Mouse (Mus musculus) stomach, postnatal 0 days (tissue): ENCODE data around the gene Rhof.

ENCODE experiments used
- CTCF ChIP-seq: IDR thresholded peaks from 2 replicates; pipeline ENCODE4 v1.5.1; 2016; ENCODE audit warnings: antibody characterized with exemption, low read depth, mild to moderate bottlenecking, moderate library complexity
- EP300 ChIP-seq: optimal IDR thresholded peaks from 2 replicates; pipeline ENCODE3; 2016; ENCODE audit warnings: antibody characterized with exemption

- no peak for TF ChIP-seq CTCF
- peak; percentile 53 for TF ChIP-seq EP300
These were observed 5.4 kb upstream of the Rhof start for GRCm38 (mm10) chr5:123137910-123138229.
